Mouse (Mus musculus) spleen, adult 2 months (tissue): Measurements from ENCODE around the gene Sstr3. TPM values are rescaled to one million over a fixed set of nuclear protein-coding genes. Genes with fewer than 3 reads are reported as not detected.

Experiments used
- DNase-seq, 2 experiments: peaks; one replicate each; pipeline versions ENCODE4 v3.0.0 to v3.0.0-alpha.2; 2012 to 2021; ENCODE audit warnings: low spot score in 2 of 2, low read depth in 1 of 2
- H3K27ac ChIP-seq: fragments of 200-500 bp; 2 replicates; pipeline ENCODE4 v1.5.1; 2012; ENCODE audit warnings: low read length, inconsistent platforms; ENCODE audit not compliant: insufficient read depth
- H3K27me3 ChIP-seq: fragments of 200-500 bp; 2 replicates; pipeline ENCODE4 v1.6.1; 2012; ENCODE audit warnings: mild to moderate bottlenecking, moderate library complexity, low read length, inconsistent platforms; ENCODE audit not compliant: control insufficient read depth, insufficient read depth
- H3K36me3 ChIP-seq: fragments of 200-500 bp; 2 replicates; pipeline ENCODE4 v1.6.1; 2012; ENCODE audit warnings: mild to moderate bottlenecking, low read length, inconsistent platforms; ENCODE audit not compliant: control insufficient read depth, insufficient read depth
- H3K4me1 ChIP-seq: fragments of 200-500 bp; 2 replicates; pipeline ENCODE4 v1.6.1; 2011; ENCODE audit warnings: inconsistent platforms; ENCODE audit not compliant: control insufficient read depth, insufficient read depth, insufficient read length
- H3K4me3 ChIP-seq: fragments of 200-500 bp; 2 replicates; pipeline ENCODE4 v1.5.1; 2011; ENCODE audit warnings: mild to moderate bottlenecking, inconsistent platforms; ENCODE audit not compliant: insufficient read depth, insufficient read length; ENCODE audit errors: extremely low read depth
- CTCF ChIP-seq: fragments of 200-500 bp; IDR thresholded peaks from 2 replicates; pipeline ENCODE4 v1.5.1; 2011; ENCODE audit warnings: mild to moderate bottlenecking, inconsistent platforms; ENCODE audit not compliant: insufficient read depth, insufficient read length, insufficient replicate concordance; ENCODE audit errors: extremely low read depth
- POLR2A ChIP-seq: fragments of 200-500 bp; IDR thresholded peaks from 2 replicates; pipeline ENCODE4 v1.6.1; 2011; ENCODE audit warnings: low read depth, low read length, inconsistent platforms
- WGBS: fragments of 180-500 bp; shearing (Covaris S2); methylation state at CpG from one replicate; pipeline ENCODE4 v1.1.7; 2018; 5-methylcytosine and 5-hydroxymethylcytosine counted together
- polyA plus RNA-seq: library from polyadenylated mRNA; depleted of rRNA; stranded (reverse); fragments of >200 nt; gene quantifications from 2 replicates; pipeline ENCODE4 v1.2.3, GENCODE M21; 2012

The Sstr3 gene
- polyA plus RNA-seq, 1 experiment, result 0.26 TPM

DNA sequence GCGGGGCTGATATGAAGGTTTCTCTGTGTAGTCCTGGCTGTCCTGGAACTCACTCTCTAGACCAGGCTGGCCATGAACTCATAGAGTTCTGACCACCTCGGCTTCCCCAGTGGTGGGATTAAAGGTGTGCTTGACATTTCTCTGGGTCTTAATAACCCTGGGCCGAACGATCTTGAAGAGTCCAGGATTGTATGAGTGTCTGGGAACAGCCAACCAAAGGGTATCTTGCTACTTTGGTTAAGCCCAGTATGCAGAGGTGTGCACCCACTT is 13.1 kb downstream of the Sstr3 start:
- no peak for DNase-seq
- WGBS, result 78% methylated on average over 4 of the region's 4 CpGs
- Histone ChIP-seq H3K4me3 (no peak overlapping the region), H3K27me3 (no peaks in the 10 kb centered on the region), H3K36me3 (no peaks in the 10 kb centered on the region), H3K27ac (peak overlapping the region; percentile 74), H3K4me1 (peaks cover 7% of the 10 kb centered on the region; the same call in 1 of the 2 replicates)
- TF ChIP-seq CTCF, result no peak
- no peak for TF ChIP-seq POLR2A

DNA sequence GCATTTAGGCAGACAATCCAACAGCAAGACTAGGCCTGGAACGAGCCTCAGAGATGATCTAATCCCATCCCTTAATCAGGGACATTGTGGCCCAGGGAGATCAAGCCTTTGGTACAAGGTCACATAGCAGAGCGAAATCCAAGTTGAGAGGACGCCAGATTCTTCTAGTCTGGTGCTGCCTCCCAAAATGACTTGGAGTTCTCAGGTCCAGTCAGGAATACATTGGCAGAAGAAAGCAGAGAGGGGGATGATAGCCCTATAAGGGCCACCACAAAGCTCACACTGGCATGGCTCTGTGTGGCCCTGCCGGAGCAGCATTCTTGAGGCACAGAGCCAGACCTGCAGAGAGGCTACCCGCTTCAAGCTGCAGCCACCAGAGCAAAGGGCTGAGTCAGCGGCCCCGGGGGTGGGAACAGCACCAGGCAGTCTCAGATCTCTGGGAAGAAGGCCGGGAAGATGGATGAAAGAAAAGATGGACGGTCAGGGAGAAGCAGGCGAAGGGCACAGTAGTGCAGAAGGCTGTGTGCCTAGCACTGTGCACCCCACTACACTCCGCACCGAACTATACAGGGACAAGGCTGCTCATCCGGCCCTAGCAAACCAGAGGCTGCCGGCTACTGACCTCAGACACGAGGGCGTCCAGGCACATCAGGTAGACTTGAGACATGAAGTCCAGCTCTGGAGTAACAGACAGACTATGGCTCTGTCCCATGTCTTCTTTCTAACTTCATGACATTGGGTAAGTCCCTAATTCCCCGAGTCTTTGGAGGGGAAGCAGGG is 13.6 kb downstream of the Sstr3 start, which contains the start of gene C1qtnf6:
Gene C1qtnf6, minus strand, starts transcription at position 746 of the 780 bp plus-strand sequence.
- no peak for DNase-seq
- no peak for TF ChIP-seq CTCF
- TF ChIP-seq POLR2A, result no peak
- Histone ChIP-seq H3K27ac (peak within 1 kb of the TSS; percentile 74), H3K27me3 (no peaks in the 10 kb centered on the region), H3K4me3 (peak within 1 kb of the TSS; percentile 57), H3K36me3 (no peaks in the 10 kb centered on the region), H3K4me1 (peaks cover 7% of the 10 kb centered on the region; the same call in 1 of the 2 replicates)
- WGBS, result 86% methylated on average over 17 of the region's 17 CpGs

DNA sequence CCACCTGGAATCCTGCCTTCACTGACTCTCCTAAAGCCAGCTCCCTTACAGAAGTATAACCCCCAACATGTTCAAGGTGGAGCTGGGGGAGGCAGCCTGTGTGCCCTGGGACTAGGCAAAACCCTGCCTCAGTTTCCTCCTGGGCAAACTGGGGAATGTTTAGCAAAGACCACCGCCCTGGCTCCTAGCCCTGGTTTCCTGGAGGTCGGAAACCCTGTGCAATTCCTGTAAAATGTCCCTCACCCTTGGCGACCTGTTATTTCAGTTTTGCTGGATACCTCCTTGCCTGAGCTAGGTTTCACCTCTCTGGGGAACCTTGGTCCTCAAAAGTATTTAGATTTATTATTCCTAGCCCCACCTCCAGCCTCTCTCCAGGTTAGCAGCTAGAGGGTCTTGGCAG is 14.3 kb downstream of the Sstr3 start:
- Histone ChIP-seq H3K36me3 (no peaks in the 10 kb centered on the region), H3K4me3 (no peak overlapping the region), H3K27me3 (no peaks in the 10 kb centered on the region), H3K4me1 (peaks cover 7% of the 10 kb centered on the region; the same call in 1 of the 2 replicates), H3K27ac (peak overlapping the region; percentile 72)
- DNase-seq, result no peak
- TF ChIP-seq POLR2A (no peak), CTCF (no peak)
- 86% methylated on average over 3 of the region's 3 CpGs for WGBS

DNA sequence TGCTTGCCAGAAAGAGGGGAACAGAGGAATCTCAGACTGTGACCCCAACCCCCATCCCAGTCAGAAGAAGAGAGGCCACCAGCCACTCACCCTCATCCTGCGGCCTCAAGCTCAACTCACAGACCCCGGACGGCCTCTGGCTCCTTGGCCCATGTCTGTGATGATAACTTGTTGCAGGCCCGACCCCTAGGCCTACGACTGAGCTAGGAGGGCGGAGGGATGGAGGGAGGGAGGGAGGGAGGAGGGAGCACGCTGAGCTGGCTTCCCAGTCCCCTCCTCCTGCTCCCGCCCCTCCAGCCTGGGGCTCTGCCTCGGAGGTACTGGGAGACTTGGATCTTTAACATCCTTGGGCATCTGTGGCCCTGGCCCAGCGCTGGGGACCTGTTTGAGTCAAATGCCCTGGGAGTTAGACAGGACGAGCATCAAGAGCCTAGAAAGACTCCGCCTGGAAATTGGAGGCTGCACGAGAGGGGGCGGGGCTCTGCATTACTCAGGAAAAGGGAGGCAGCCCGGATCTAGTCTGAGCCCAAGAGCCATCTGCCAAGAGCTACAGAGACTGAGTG is 15.0 kb downstream of the Sstr3 start:
- Histone ChIP-seq H3K27me3 (no peaks in the 10 kb centered on the region), H3K4me1 (peaks cover 7% of the 10 kb centered on the region; the same call in 1 of the 2 replicates), H3K27ac (peak overlapping the region; percentile 72), H3K4me3 (peak overlapping the region; percentile 33; the same call in 1 of the 2 replicates), H3K36me3 (no peaks in the 10 kb centered on the region)
- DNase-seq, result no peak
- no peak for TF ChIP-seq POLR2A
- TF ChIP-seq CTCF, result no peak
- WGBS, result 57% methylated on average over 15 of the region's 15 CpGs

DNA sequence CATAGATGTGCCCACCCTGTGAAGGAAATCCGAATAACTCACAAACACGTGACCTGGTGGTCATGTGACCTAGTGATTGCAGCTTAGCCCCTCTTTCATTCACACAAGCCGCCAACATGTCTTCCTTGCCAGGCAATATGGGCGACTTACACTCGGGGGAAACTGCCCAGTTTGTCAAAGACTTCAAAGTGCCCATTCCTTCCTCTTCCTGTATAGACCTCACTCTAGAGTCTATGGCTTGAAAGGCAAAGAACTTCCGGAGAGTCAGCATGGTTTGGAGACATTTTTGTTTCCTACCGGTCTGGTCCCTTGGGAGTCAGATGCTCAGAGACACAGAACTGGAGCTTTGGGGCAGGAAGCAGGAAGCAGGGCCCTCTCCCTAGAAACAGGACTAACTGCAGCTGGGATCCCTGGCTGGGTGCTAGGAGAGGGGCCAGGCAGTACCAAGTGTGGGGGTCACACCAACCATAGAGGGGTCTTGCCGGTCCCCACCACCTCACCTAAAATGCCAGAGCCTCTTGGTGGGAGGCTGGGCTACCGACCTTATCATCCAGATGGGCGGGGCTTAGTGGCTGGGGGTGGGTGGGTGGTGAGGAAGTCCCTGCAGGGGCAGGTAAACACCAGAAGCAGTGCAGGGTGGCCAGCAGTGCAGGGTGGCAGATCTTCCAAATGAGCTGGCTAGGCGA is 15.6 kb downstream of the Sstr3 start:
- DNase-seq, result peak in 1 of 2 experiments; percentile 23

DNA sequence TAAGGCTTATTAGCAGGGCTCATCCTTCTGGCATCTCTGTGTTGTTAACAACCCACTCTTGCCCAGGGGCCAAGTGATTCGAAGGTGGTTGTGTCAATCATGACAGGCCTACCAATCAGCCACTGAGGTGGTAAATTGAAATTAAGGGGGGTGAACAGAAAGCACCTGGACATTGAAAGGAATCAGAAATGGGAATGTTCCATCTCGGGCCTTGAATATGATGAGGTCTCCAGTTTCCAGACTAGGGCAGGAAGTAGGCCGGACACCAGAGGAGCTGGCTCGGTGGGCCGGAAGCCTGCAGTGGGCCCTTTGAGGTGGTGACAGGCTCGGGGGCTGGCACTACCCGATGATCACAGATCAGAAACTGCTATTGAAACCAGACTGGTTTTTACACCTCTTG is 16.5 kb downstream of the Sstr3 start:
- peak; percentile 45 to 55 for DNase-seq
- Histone ChIP-seq H3K36me3 (no peaks in the 10 kb centered on the region), H3K27ac (peak overlapping the region; percentile 55), H3K4me1 (peaks cover 7% of the 10 kb centered on the region; the same call in 1 of the 2 replicates), H3K4me3 (no peak overlapping the region), H3K27me3 (no peaks in the 10 kb centered on the region)
- TF ChIP-seq POLR2A, result no peak
- no peak for TF ChIP-seq CTCF
- 19% methylated on average over 7 of the region's 7 CpGs for WGBS

More for the DNA sequence above, 15.6 kb downstream of the Sstr3 start:
- WGBS, result 14% methylated on average over 11 of the region's 11 CpGs
- Histone ChIP-seq H3K27me3 (no peaks in the 10 kb centered on the region), H3K4me3 (peak overlapping the region; percentile 33; the same call in 1 of the 2 replicates), H3K27ac (peak overlapping the region; percentile 71), H3K36me3 (no peaks in the 10 kb centered on the region), H3K4me1 (peaks cover 7% of the 10 kb centered on the region; the same call in 1 of the 2 replicates)
- TF ChIP-seq CTCF (no peak), POLR2A (no peak)
